Mouse (Mus musculus) kidney, adult 9 months (tissue): ENCODE results near the gene Tmem37.

ENCODE experiments used
- DNase-seq: peaks from one replicate; pipeline ENCODE4 v3.0.0; 2022

Tmem37 gene

GRCm38 (mm10) chr1:120073519-120074306 is at the start of gene Tmem37:
Gene Tmem37 (minus strand): TSS chr1:120074074.
- DNase-seq = peak; percentile 96

GRCm38 (mm10) chr1:120122634-120123383 is 48.9 kb upstream of the Tmem37 start:
- no peak for DNase-seq

GRCm38 (mm10) chr1:120121930-120122530 is 48.2 kb upstream of the Tmem37 start:
- no peak for DNase-seq

GRCm38 (mm10) chr1:120120969-120121811 is 47.3 kb upstream of the Tmem37 start, which contains the start of the genes Dbi and 3110009E18Rik:
Gene Dbi (minus strand): TSS chr1:120121078.
Gene 3110009E18Rik (plus strand): TSS chr1:120121187.
- DNase-seq = peak; percentile 99

GRCm38 (mm10) chr1:120120141-120120968 is 46.5 kb upstream of the Tmem37 start:
- peak; percentile 92 for DNase-seq

- no peak for DNase-seq
Measured at GRCm38 (mm10) chr1:120119389-120119788, 45.5 kb upstream of the Tmem37 start.

GRCm38 (mm10) chr1:120118854-120119253 is 45.0 kb upstream of the Tmem37 start:
- DNase-seq = no peak

- peak; percentile 91 for DNase-seq
Measured at GRCm38 (mm10) chr1:120116106-120116505, 42.2 kb upstream of the Tmem37 start.

- peak; percentile 91 for DNase-seq
Measured at GRCm38 (mm10) chr1:120115671-120116081, 41.8 kb upstream of the Tmem37 start.

- DNase-seq = no peak
Measured at GRCm38 (mm10) chr1:120112251-120113187, 38.6 kb upstream of the Tmem37 start.

GRCm38 (mm10) chr1:120111766-120112165 is 37.9 kb upstream of the Tmem37 start:
- DNase-seq = peak; percentile 58

GRCm38 (mm10) chr1:120109741-120110432 is 36.0 kb upstream of the Tmem37 start:
- DNase-seq = peak; percentile 90

- peak; percentile 66 for DNase-seq
Measured at GRCm38 (mm10) chr1:120105556-120105959, 31.7 kb upstream of the Tmem37 start.

GRCm38 (mm10) chr1:120101227-120101609 is 27.3 kb upstream of the Tmem37 start:
- no peak for DNase-seq

GRCm38 (mm10) chr1:120100456-120101226 is 26.8 kb upstream of the Tmem37 start:
- DNase-seq = no peak

GRCm38 (mm10) chr1:120099483-120099882 is 25.6 kb upstream of the Tmem37 start:
- peak; percentile 40 for DNase-seq

GRCm38 (mm10) chr1:120098327-120098726 is 24.5 kb upstream of the Tmem37 start:
- peak; percentile 89 for DNase-seq

- DNase-seq = no peak
Measured at GRCm38 (mm10) chr1:120094920-120095319, 21.0 kb upstream of the Tmem37 start.
